8 mouse cellular contexts compared by ENCODE assay signal in genomic region chr7:30295103-30295502, GRCm38 (mm10). TPM values are rescaled to one million over a fixed set of nuclear protein-coding genes. Genes with fewer than 3 reads are reported as not detected.
DNase-seq lines count a peak whose midpoint lies in the region; ATAC-seq lines count a peak whose summit lies in the region.

No protein-coding gene starts in this region.

- no peak for ATAC-seq in monocyte, adult 5-6 weeks (replicated peaks; ENCODE audit: insufficient number of reproducible peaks, low FRiP score, low TSS enrichment, poor library complexity, severe bottlenecking)

- DNase-seq in kidney, postnatal 14 days = peak; percentile 47
- no peak for DNase-seq in kidney, adult 11 months
- DNase-seq in 3T3-L1 (ENCODE audit: low read depth, low spot score) = peak; percentile 53
- DNase-seq in adrenal gland, postnatal 25 days = peak; percentile 63
- peak; percentile 43 for DNase-seq in heart, adult 8-10 months (ENCODE audit: low spot score)
- DNase-seq in spleen, postnatal 10 days (ENCODE audit: low spot score in 2 of 2) = no peak
- no peak for DNase-seq in thymus, postnatal 25 days

RNA-seq across cellular contexts. Expression of gene Clip3, which starts 3.6 kb away (rescaled TPM):
- total RNA-seq in adrenal gland, postnatal 25 days (2021) = 21.1 and 29.5 TPM in 2 replicates
- 1 to 10 TPM; 4.7 to 8.7 (median 7.4) TPM for total RNA-seq in heart, adult 8-10 months (2022)
- 2.2 TPM in 1 of 3 replicates, not detected in the others for total RNA-seq in monocyte, adult 5-6 weeks (2017)

RNA-seq across cellular contexts. Expression of gene Alkbh6, which starts 13.4 kb away (rescaled TPM):
- 51.6 and 59.2 TPM in 2 replicates for total RNA-seq in adrenal gland, postnatal 25 days (2021)
- 10 to 100 TPM; 28.6 to 34.0 (median 32.5) TPM for total RNA-seq in heart, adult 8-10 months (2022)
- 27.8 to 47.4 TPM (median 35.8 TPM) in 3 replicates for total RNA-seq in monocyte, adult 5-6 weeks (2017)

RNA-seq across cellular contexts. Expression of gene Wdr62, which starts 14.9 kb away (rescaled TPM):
- total RNA-seq in adrenal gland, postnatal 25 days (2021) = 7.2 and 8.4 TPM in 2 replicates
- total RNA-seq in heart, adult 8-10 months (2022) = 1 to 10 TPM in 1 of 4 experiments, under 1 TPM in 3; 0.41 to 1.5 (median 0.84) TPM
- 1.3 to 4.7 TPM (median 3.0 TPM) in 3 replicates for total RNA-seq in monocyte, adult 5-6 weeks (2017)

RNA-seq across cellular contexts. Expression of gene Thap8, which starts 15.2 kb away (rescaled TPM):
- 1.2 TPM in 1 of 2 replicates, not detected in the other for total RNA-seq in adrenal gland, postnatal 25 days (2021)
- under 1 TPM in 1 of 4 experiments, not detected in 3; 0.44 TPM for total RNA-seq in heart, adult 8-10 months (2022)
- total RNA-seq in monocyte, adult 5-6 weeks (2017) = 1.0 to 3.2 TPM in 2 of 3 replicates, not detected in the other

RNA-seq across cellular contexts. Expression of gene Syne4, which starts 19.5 kb away (rescaled TPM):
- 29.0 and 41.3 TPM in 2 replicates for total RNA-seq in adrenal gland, postnatal 25 days (2021)
- total RNA-seq in heart, adult 8-10 months (2022) = 1 to 10 TPM in 1 of 4 experiments, under 1 TPM in 3; 0.46 to 1.9 (median 0.76) TPM
- 3.0 TPM in 1 of 3 replicates, not detected in the others for total RNA-seq in monocyte, adult 5-6 weeks (2017)

Comparison
In these comparisons a context has a peak if more than half of its experiments do, and no peak if none do; other contexts are left out.
1. DNase-seq: peak in kidney, postnatal 14 days (single experiment), 3T3-L1 (single experiment), adrenal gland, postnatal 25 days (single experiment) and heart, adult 8-10 months (single experiment); none in kidney, adult 11 months (single experiment), spleen, postnatal 10 days (0 of 2) and thymus, postnatal 25 days (single experiment).